Mouse (Mus musculus) olfactory bulb, adult 2 months (tissue): ENCODE data around the gene Ctnna3. TPM values are rescaled to one million over a fixed set of nuclear protein-coding genes. Genes with fewer than 3 reads are reported as not detected.
"Not testable (repeated sequence)": the region's sequence is repeated elsewhere in the genome, so short reads cannot be mapped to it uniquely, and the experiment has no call there.

ENCODE experiments used
- H3K27ac ChIP-seq: fragments of 200-500 bp; 2 replicates; pipeline ENCODE4 v1.5.1; 2012; ENCODE audit warnings: low read depth, low read length; ENCODE audit not compliant: insufficient read depth
- H3K4me1 ChIP-seq: fragments of 200-500 bp; 2 replicates; pipeline ENCODE4 v1.6.1; 2012; ENCODE audit warnings: low read length; ENCODE audit not compliant: control insufficient read depth, insufficient read depth
- H3K4me3 ChIP-seq: fragments of 200-500 bp; 2 replicates; pipeline ENCODE4 v1.5.1; 2012; ENCODE audit warnings: mild to moderate bottlenecking, low read depth, low read length, moderate library complexity; ENCODE audit not compliant: insufficient read depth
- CTCF ChIP-seq: fragments of 200-500 bp; IDR thresholded peaks from 2 replicates; pipeline ENCODE4 v1.5.1; 2012; ENCODE audit warnings: low read depth, mild to moderate bottlenecking, low read length, moderate library complexity; ENCODE audit not compliant: insufficient read depth
- POLR2A ChIP-seq: fragments of 200-500 bp; IDR thresholded peaks from 2 replicates; pipeline ENCODE4 v1.6.1; 2012; ENCODE audit warnings: mild to moderate bottlenecking, low read depth, low read length, moderate library complexity; ENCODE audit not compliant: insufficient read depth
- WGBS: fragments of 180-500 bp; shearing (Covaris S2); methylation state at CpG from one replicate; pipeline ENCODE4 v1.1.7; 2018; 5-methylcytosine and 5-hydroxymethylcytosine counted together
- polyA plus RNA-seq: library from polyadenylated mRNA; stranded (reverse); fragments of >200 nt; gene quantifications from 2 replicates; pipeline ENCODE4 v1.2.4, GENCODE M21; 2012; ENCODE audit warnings: low replicate concordance; ENCODE audit not compliant: missing spikeins, insufficient read depth, insufficient read length

Gene Ctnna3
- polyA plus RNA-seq: not detected in 2 replicates

GRCm38 (mm10) chr10:63429785-63430305, at the start of gene Ctnna3:
Ctnna3 (plus strand) TSS chr10:63430098.
- no peaks in the 10 kb centered on the region for H3K4me1 ChIP-seq
- H3K4me3 ChIP-seq: peak within 1 kb of the TSS; percentile 78
- WGBS: under 1% methylated on average over 55 of the region's 55 CpGs
- peak within 1 kb of the TSS; percentile 5; the same call in 1 of the 2 replicates for H3K27ac ChIP-seq
- no peak for TF ChIP-seq CTCF
- no peak for TF ChIP-seq POLR2A

DNA sequence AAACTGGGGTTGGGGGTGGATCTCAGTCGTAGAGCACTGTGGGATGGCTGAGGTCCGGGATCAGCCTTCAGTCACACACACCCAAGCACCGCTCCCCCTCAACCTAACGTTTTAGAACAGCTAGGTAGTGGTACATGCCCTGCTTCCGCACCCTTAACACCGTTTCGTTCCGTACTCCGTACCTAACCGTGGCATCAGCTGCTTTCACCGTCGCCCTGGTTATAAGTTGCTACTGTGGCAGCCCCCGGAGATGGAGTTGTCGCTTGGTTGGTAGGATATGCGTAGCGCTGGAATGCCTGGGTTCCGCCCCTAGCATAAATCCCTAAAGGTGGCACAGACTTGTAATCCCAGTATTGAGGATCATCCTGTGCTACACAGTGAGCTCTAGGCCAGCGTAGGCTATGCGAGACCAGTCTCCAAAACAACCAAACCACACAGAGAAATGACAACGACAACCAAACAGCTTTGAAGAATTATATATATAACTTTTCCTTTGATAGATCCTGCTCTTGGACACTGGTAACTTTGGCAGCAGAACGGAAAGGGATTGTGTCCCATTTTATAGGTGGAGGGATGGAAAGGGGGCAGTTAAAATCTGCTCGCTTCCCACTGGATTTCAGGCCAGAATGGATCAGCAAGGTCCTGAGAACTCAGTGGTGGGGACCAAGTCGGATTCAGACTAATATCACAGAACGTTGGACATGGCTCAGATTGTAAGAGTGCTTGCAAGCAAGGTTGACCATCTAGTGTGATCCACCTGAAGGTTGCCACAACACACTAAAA, 48.2 kb upstream of the Ctnna3 start, which contains the start of gene Sirt1:
Gene Sirt1 (minus strand): TSS at position 207 of the 783 bp plus-strand sequence.
- Histone ChIP-seq H3K4me1 (peaks cover 3% of the 10 kb centered on the region), H3K27ac (peak within 1 kb of the TSS; percentile 65; the same call in 1 of the 2 replicates), H3K4me3 (peak within 1 kb of the TSS; percentile 65)
- TF ChIP-seq POLR2A: no peak
- no peak for TF ChIP-seq CTCF
- WGBS: 4% methylated on average over 24 of the region's 24 CpGs

GRCm38 (mm10) chr10:63382372-63383279, 47.3 kb upstream of the Ctnna3 start, which contains the start of gene Dnajc12:
Dnajc12 (plus strand) TSS chr10:63382443.
- H3K4me3 ChIP-seq: peak within 1 kb of the TSS; percentile 65
- TF ChIP-seq CTCF (no peak), POLR2A (peak; percentile 82)
- 1% methylated on average over 28 of the region's 28 CpGs for WGBS
- peaks cover 3% of the 10 kb centered on the region for H3K4me1 ChIP-seq
- peak within 1 kb of the TSS; percentile 65; the same call in 1 of the 2 replicates for H3K27ac ChIP-seq

- not testable (repeated sequence) for H3K27ac ChIP-seq, H3K4me1 ChIP-seq
- H3K4me3 ChIP-seq: peak overlapping the region; percentile 62
- 22% methylated on average over 5 of the region's 5 CpGs for WGBS
Observed at GRCm38 (mm10) chr10:63385897-63386296, 44.0 kb upstream of the Ctnna3 start.

DNA sequence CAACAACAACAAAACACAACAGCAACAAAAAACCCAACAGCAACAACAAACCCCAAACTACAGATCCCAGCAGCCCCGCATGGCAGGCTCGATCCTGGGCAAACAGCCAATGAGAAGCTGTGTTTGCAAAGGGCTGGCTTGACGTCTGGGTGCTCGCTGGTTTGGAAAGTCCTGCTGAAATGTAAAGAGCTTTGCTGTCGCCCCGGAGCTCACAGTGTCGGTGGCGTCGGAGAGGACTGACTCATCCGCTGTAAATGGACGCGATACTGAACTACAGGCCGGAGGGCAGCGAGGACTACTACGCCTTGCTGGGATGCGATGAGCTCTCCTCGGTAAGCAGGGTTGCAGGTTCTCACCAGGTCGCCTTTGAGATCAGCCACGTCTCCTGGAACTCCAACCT, 43.5 kb upstream of the Ctnna3 start:
- H3K4me3 ChIP-seq: peak overlapping the region; percentile 62
- WGBS: under 1% methylated on average over 19 of the region's 19 CpGs

GRCm38 (mm10) chr10:63386991-63387390, 42.9 kb upstream of the Ctnna3 start:
- no peaks in the 10 kb centered on the region for H3K4me1 ChIP-seq
- TF ChIP-seq POLR2A: no peak
- no peak for TF ChIP-seq CTCF
- H3K4me3 ChIP-seq: 0 out of 2 replicates have a peak overlapping the region, but pooled peaks have one; percentile 62
- 2% methylated on average over 10 of the region's 10 CpGs for WGBS
- 0 out of 2 replicates have a peak overlapping the region, but pooled peaks have one; percentile 7 for H3K27ac ChIP-seq

More for the DNA sequence above, 43.5 kb upstream of the Ctnna3 start:
- TF ChIP-seq CTCF: no peak
- TF ChIP-seq POLR2A: peak; percentile 72; the same call in 1 of the 2 replicates
- Histone ChIP-seq H3K4me1 (peaks cover 2% of the 10 kb centered on the region), H3K27ac (0 out of 2 replicates have a peak overlapping the region, but pooled peaks have one; percentile 7)

- TF ChIP-seq CTCF: no peak
- no peak for TF ChIP-seq POLR2A
- no peak overlapping the region for H3K4me3 ChIP-seq
- H3K27ac ChIP-seq: no peak overlapping the region
- WGBS: 71% methylated on average over 4 of the region's 4 CpGs
- H3K4me1 ChIP-seq: no peaks in the 10 kb centered on the region
Observed at GRCm38 (mm10) chr10:63388948-63389347, 41.0 kb upstream of the Ctnna3 start.

DNA sequence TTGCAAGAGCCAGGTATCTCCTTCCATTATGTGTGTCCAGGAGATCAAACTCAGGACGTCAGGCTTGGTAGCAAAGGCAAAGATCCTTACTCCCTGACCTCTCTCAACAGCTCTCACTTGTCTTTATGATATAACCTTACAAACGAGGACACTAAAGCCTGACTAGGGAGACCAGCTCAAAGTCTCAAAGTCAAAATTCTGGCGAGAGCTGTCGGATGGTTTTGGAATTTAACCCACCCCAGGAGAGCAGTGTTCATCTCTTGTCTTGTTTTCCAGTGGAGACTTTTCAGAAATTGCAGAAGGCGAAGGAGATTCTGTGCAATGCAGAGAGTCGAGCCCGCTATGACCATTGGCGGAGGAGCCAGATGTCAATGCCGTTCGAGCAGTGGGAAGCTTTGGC, 32.9 kb upstream of the Ctnna3 start:
- TF ChIP-seq CTCF (no peak), POLR2A (no peak)
- Histone ChIP-seq H3K4me3 (no peak overlapping the region), H3K27ac (no peak overlapping the region), H3K4me1 (no peaks in the 10 kb centered on the region)
- 93% methylated on average over 10 of the region's 10 CpGs for WGBS
